Mouse (Mus musculus) embryonic fibroblast, embryonic 13.5 days (primary cell): ENCODE measurements around the gene Sdhd. TPM values are rescaled to one million over a fixed set of nuclear protein-coding genes. Genes with fewer than 3 reads are reported as not detected.
A peak's percentile ranks its signal among the peaks of the same experiment; 100 is the strongest.

Source experiments
- H3K27ac ChIP-seq: 2 replicates; pipeline ENCODE4 v1.5.1; 2012; ENCODE audit warnings: low read length, control low read depth, inconsistent platforms; ENCODE audit not compliant: insufficient read depth
- H3K4me1 ChIP-seq: 2 replicates; pipeline ENCODE4 v1.6.1; 2011; ENCODE audit warnings: low read length; ENCODE audit not compliant: control insufficient read depth, insufficient read depth
- H3K4me3 ChIP-seq: 2 replicates; pipeline ENCODE4 v1.5.1; 2011; ENCODE audit warnings: mild to moderate bottlenecking, control low read depth, low read length; ENCODE audit not compliant: insufficient read depth
- CTCF ChIP-seq: IDR thresholded peaks from 2 replicates; pipeline ENCODE4 v1.5.1; 2011; ENCODE audit warnings: mild to moderate bottlenecking, control low read depth, low read length, moderate library complexity, borderline replicate concordance; ENCODE audit not compliant: insufficient read depth
- POLR2A ChIP-seq: IDR thresholded peaks from 2 replicates; pipeline ENCODE4 v1.6.1; 2011; ENCODE audit warnings: low read depth, mild to moderate bottlenecking, control low read depth, low read length, moderate library complexity
- polyA plus RNA-seq: library from polyadenylated mRNA; stranded (reverse); fragments of >200 nt; gene quantifications from 2 replicates; pipeline ENCODE4 v1.2.4, GENCODE M21; 2011; ENCODE audit warnings: low read depth; ENCODE audit not compliant: missing spikeins, insufficient read length

Gene Sdhd
- polyA plus RNA-seq, 1 experiment, result 109 TPM

DNA sequence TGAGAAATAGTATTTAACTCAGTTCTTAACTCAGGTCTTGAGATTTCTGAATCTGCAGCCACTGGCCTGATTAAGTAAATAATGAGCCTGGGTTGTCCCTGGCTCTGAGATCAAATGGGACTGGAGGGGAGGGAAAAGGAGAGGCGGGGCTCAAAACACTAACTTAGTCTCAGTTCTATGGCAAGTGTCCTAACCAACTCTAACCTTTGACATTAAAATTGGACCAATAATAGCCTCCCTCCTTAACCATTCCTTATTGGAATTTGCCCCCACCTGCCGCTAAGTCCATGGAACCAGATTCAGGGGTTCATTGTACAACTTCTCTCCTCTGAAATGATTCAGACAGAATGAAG is 48.5 kb downstream of the Sdhd start, which contains the start of gene Bco2:
Bco2 (minus strand) TSS at position 88 of the 353 bp plus-strand sequence.
- peak within 1 kb of the TSS; percentile 44; the same call in 1 of the 2 replicates for H3K27ac ChIP-seq
- H3K4me3 ChIP-seq, result no peak within 1 kb of the TSS
- TF ChIP-seq CTCF (no peak), POLR2A (no peak)

DNA sequence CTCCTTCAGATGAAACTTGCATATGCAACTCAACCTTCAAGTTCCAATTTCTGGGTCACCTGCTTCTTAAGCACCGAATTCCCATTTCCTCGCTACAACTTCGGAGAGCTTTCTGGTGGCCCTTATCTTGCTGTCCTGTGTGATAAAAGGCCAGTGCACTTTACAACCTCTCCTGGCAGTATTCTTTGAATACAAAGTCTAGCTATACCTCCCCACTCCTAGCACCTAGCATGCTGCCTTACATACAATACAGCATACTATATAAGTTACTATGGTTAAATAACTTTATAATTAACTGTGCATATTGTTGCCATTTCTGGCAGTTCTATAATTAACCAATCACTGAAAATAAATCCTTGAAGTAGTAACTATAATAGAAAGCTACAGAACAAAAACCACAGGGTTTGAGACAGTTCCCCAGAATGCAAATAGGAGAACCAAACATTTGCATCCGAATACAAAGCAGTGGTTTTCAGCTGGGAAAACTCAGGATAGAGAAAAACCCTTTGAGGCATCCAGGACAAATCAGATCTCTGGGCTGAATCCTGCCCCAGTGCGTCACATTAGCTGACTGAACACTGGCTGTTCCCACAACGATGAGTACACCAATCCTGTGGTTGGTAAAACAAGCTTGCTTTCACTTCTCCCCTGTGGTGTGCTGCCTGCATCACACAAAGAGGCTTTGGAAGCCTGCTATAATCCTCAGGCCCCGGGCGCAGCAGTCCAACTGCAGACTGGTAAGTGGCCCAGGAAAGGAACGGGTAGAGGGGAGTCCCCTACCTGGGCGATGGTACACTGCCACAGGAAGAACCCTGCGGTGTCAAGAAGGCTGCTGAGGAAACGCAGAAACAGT is 49.1 kb downstream of the Sdhd start, which contains the start of gene Il18:
Il18 (plus strand) TSS at position 587 of the 853 bp plus-strand sequence.
- Histone ChIP-seq H3K27ac (peak within 1 kb of the TSS; percentile 44; the same call in 1 of the 2 replicates), H3K4me1 (no peaks in the 10 kb centered on the region), H3K4me3 (no peak within 1 kb of the TSS)
- TF ChIP-seq POLR2A (0 out of 2 replicates have a peak, but pooled peaks have one; percentile 43), CTCF (no peak)

More for the DNA sequence above, 48.5 kb downstream of the Sdhd start, which contains the start of gene Bco2:
- H3K4me1 ChIP-seq, result no peaks in the 10 kb centered on the region

DNA sequence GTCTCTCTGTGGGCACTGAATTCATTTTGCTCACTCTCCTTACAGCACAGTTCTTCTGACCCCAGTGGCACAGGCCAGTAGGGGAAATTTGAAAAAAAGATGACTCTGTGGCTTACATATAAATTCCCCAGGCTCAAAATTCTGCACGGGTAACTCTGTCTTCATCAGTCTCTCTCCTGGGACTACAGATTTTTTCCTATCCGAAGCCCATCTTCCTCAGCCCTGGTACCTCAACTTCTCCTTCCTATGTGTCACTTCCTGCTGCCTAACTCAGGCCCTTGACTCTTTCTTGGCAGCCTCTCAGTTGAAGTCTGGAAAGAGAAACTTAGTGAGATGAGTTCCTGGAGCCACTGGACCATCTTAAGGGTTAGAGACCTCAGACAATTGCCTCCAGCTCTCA is 50.1 kb downstream of the Sdhd start:
- no peak overlapping the region for H3K27ac ChIP-seq
- no peaks in the 10 kb centered on the region for H3K4me1 ChIP-seq
- no peak overlapping the region for H3K4me3 ChIP-seq
- no peak for TF ChIP-seq POLR2A

DNA sequence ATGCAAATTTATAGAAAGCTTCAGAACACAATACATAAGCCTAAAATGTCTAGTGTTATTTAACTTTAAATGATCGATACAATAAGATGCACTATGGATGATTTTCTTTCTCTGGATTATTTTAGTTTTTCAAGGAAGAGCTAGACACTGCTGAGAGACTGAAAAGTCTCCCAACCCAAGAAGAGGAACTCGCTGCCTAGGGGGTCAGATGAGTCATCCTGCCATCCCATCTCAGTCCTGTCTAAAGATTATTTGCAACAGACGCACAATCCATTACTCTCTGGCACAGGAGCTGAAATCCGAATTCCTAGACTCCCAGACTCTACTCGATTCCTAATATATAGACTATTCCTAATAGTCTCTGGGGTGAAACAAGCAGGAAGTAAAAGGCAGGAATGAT is 51.4 kb downstream of the Sdhd start:
- H3K4me1 ChIP-seq, result no peaks in the 10 kb centered on the region
- H3K4me3 ChIP-seq, result no peak overlapping the region
- no peak overlapping the region for H3K27ac ChIP-seq
- TF ChIP-seq POLR2A, result no peak

DNA sequence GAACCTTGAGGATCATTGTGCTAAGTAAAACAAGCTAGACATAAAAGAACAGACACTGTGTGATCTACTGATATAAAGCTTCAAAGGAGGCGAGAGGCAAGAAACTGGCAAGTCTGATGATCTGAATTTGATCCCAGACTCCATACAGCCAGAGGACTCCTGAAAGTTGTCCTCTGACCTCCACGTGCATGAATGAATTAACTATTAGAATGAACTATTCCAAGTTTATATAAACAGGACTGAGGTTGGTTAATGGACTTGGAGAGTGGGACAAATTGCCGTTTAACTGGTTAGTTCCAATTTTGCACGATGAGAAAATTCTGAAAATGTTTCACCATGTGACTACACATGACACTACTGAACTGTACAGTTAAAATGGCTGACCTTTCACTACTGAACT is 54.7 kb downstream of the Sdhd start:
- Histone ChIP-seq H3K4me1 (no peaks in the 10 kb centered on the region), H3K4me3 (no peak overlapping the region), H3K27ac (no peak overlapping the region)
- TF ChIP-seq CTCF (no peak), POLR2A (no peak)

DNA sequence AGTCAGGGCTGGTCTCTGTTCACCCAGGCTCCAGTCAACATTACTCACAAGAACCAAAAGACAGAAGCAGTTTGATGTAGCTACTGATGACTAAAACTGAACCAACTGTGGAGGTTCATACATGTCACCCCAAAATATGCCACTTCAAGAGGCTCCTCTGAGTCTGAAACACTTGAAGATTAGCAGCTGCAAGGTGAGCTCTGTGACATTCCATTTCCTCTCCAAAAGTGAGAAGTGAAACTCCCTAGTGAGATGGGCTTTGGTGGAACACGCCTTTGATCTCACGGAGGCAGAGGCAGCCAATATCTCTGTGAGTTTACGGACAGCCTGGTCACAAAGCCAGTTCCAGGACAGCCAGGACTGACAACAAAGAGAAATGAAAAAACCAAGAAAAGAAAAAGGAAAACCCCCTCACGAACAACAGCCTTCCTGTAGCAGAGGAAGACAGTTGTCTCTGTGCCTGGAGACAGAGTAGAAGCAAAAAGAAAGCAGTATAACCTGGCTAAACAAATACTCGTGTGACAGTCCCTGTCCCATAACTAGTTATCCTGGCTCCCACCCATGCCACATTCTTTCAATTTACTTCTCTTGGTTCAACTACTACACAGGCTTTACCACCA is 55.6 kb downstream of the Sdhd start:
- TF ChIP-seq POLR2A (no peak), CTCF (no peak)
- Histone ChIP-seq H3K27ac (no peak overlapping the region), H3K4me1 (no peaks in the 10 kb centered on the region), H3K4me3 (no peak overlapping the region)

Other genes with a start within 250 kb of the Sdhd start
- not detected in 2 replicates for gene Plet1, start 109.3 kb downstream of the Sdhd start, polyA plus RNA-seq
- gene Pts, start 75.1 kb downstream of the Sdhd start, polyA plus RNA-seq, result 21.4 and 28.7 TPM in 2 replicates
- gene Il18, start 49.0 kb downstream of the Sdhd start, polyA plus RNA-seq, result 3.3 and 4.4 TPM in 2 replicates
- not detected in 2 replicates for gene Bco2, start 48.6 kb downstream of the Sdhd start, polyA plus RNA-seq
- gene Tex12, start 42.5 kb downstream of the Sdhd start, polyA plus RNA-seq, result not detected in 2 replicates
- 107 and 113 TPM in 2 replicates for gene Timm8b, start 98 bp upstream of the Sdhd start, polyA plus RNA-seq
- gene Pih1d2, start 13.5 kb upstream of the Sdhd start, polyA plus RNA-seq, result 1.4 and 1.5 TPM in 2 replicates
- 18.0 and 24.7 TPM in 2 replicates for gene Nkapd1, start 13.7 kb upstream of the Sdhd start, polyA plus RNA-seq
- 46.2 and 50.0 TPM in 2 replicates for gene Dlat, start 56.0 kb upstream of the Sdhd start, polyA plus RNA-seq
- gene Dixdc1, start 135.7 kb upstream of the Sdhd start, polyA plus RNA-seq, result 10.9 and 11.1 TPM in 2 replicates
- 1.8 and 3.3 TPM in 2 replicates for gene 2310030G06Rik, start 142.7 kb upstream of the Sdhd start, polyA plus RNA-seq
- 155 and 186 TPM in 2 replicates for gene Cryab, start 147.5 kb upstream of the Sdhd start, polyA plus RNA-seq
- 1.6 and 3.8 TPM in 2 replicates for gene Hspb2, start 148.5 kb upstream of the Sdhd start, polyA plus RNA-seq
- gene Fdxacb1, start 164.4 kb upstream of the Sdhd start, polyA plus RNA-seq, result 7.2 and 9.3 TPM in 2 replicates
- gene Alg9, start 171.2 kb upstream of the Sdhd start, polyA plus RNA-seq, result 22.8 and 24.1 TPM in 2 replicates
- 21.3 and 27.1 TPM in 2 replicates for gene 1110032A03Rik, start 171.7 kb upstream of the Sdhd start, polyA plus RNA-seq
- gene Ppp2r1b, start 241.5 kb upstream of the Sdhd start, polyA plus RNA-seq, result 32.0 and 33.9 TPM in 2 replicates